Mouse (Mus musculus) midbrain, embryonic 16.5 days (tissue): ENCODE measurements around the gene Btbd17. TPM values are rescaled to one million over a fixed set of nuclear protein-coding genes. Genes with fewer than 3 reads are reported as not detected.

Experiments used
- ATAC-seq: fragments of 200-750 bp; cut with Nextera tagmentation; 2 replicates; pipeline ENCODE4 v1.8.0; 2017; ENCODE audit warnings: moderate TSS enrichment
- H3K27ac ChIP-seq: fragments of 300-500 bp; sonication (generic); 2 replicates; pipeline ENCODE4 v1.5.1; 2014; ENCODE audit warnings: mild to moderate bottlenecking, low read length, mixed read lengths
- H3K27me3 ChIP-seq: fragments of 300-500 bp; sonication (generic); 2 replicates; pipeline ENCODE4 v1.6.1; 2014; ENCODE audit warnings: low read depth, low read length, mixed read lengths; ENCODE audit not compliant: control insufficient read depth, insufficient read depth
- H3K36me3 ChIP-seq: fragments of 300-500 bp; sonication (generic); 2 replicates; pipeline ENCODE4 v1.6.1; 2014; ENCODE audit warnings: mild to moderate bottlenecking, low read length, moderate library complexity, mixed read lengths; ENCODE audit not compliant: control insufficient read depth, insufficient read depth
- H3K4me1 ChIP-seq: fragments of 300-500 bp; sonication (generic); 2 replicates; pipeline ENCODE4 v1.6.1; 2014; ENCODE audit warnings: mild to moderate bottlenecking, low read length, mixed read lengths; ENCODE audit not compliant: control insufficient read depth, insufficient read depth
- H3K4me2 ChIP-seq: fragments of 300-500 bp; sonication (generic); 2 replicates; pipeline ENCODE4 v1.6.1; 2014; ENCODE audit warnings: mild to moderate bottlenecking, low read length, mixed read lengths
- H3K4me3 ChIP-seq: fragments of 300-500 bp; sonication (generic); 2 replicates; pipeline ENCODE4 v1.5.1; 2014; ENCODE audit warnings: low read depth, mild to moderate bottlenecking, low read length, moderate library complexity, mixed read lengths
- H3K9ac ChIP-seq: fragments of 300-500 bp; sonication (generic); 2 replicates; pipeline ENCODE4 v1.6.1; 2014; ENCODE audit warnings: low read depth, low read length, mixed read lengths
- H3K9me3 ChIP-seq: fragments of 300-500 bp; sonication (generic); replicated peaks from 2 replicates; pipeline ENCODE4 v1.6.1; 2014; ENCODE audit warnings: mild to moderate bottlenecking, low read length, mixed read lengths; ENCODE audit not compliant: control insufficient read depth, poor library complexity, severe bottlenecking
- WGBS: fragments of 180-500 bp; shearing (Covaris S2); extraction: QIAGEN DNeasy Blood & Tissue Kit; methylation state at CpG from one replicate; pipeline ENCODE4 v1.1.7; 2014; 5-methylcytosine and 5-hydroxymethylcytosine counted together
- polyA plus RNA-seq: library from polyadenylated mRNA; unstranded; fragments of >200 nt; fragmentation: Nextera tagmentation; extraction: Ambion mirVana; gene quantifications from 2 replicates; pipeline ENCODE4 v1.2.1, GENCODE M21; 2015

Btbd17 gene
- polyA plus RNA-seq, 1 experiment from 2014 or later, result 20.6 TPM

DNA sequence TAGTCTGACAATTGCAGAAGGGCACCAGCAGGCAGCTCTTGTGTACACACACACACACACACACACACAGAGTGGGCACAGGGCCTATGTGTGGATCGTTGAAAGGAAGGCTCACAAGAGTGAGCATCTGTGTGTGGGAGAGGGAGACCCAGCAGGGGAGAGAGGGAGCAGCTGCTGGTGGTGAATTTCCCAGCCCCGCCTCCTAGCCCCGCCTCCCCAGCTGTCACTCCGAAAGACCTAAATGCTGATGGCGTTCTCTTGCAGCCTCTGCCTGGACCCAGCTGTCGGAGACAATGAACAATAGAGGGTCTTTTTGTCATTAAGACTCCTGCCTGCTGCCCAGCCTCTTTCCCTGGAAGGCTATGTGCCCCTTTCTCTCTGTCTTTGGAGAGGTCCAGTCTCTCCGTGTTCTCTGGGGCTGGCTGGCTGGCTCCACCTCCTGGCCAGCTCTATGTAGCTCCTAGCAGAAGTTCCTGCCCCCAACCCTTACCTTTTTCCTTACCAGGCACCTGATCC is 456 bp downstream of the Btbd17 start:
- Histone ChIP-seq H3K27me3 (no peaks in the 10 kb centered on the region), H3K9ac (peak overlapping the region; percentile 65), H3K4me1 (peaks cover 41% of the 10 kb centered on the region), H3K4me2 (peak overlapping the region; percentile 92), H3K9me3 (no peaks in the 10 kb centered on the region), H3K27ac (peak overlapping the region; percentile 91), H3K36me3 (no peaks in the 10 kb centered on the region), H3K4me3 (peak overlapping the region; percentile 39)
- ATAC-seq, result peak; percentile 78
- WGBS, result 0% methylated on average over 7 of the region's 7 CpGs

DNA sequence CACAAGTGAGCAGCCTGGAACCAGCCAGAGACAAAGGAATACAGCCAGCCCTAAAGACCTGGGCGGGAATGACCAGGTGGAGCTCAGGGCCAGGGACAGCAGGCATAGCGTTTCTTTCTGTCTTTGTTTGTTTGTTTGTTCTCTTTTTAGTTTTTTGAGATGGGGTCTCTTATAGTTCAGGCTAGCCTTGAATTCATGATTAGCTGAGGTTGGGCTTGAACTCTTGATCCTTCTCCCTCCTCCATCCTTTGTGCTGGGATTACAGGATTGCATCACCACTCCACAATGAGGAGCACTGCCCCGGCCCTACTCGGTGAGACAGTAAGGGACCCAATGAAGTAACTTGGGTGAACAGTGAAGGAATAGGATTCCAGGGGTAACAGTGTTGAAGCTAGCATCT is 1.1 kb downstream of the Btbd17 start:
- Histone ChIP-seq H3K27ac (peak overlapping the region; percentile 91), H3K36me3 (no peaks in the 10 kb centered on the region), H3K9me3 (no peaks in the 10 kb centered on the region), H3K27me3 (no peaks in the 10 kb centered on the region; the same call in 1 of the 2 replicates), H3K4me3 (peak overlapping the region; percentile 39), H3K9ac (peak overlapping the region; percentile 65; the same call in 1 of the 2 replicates), H3K4me2 (peak overlapping the region; percentile 92), H3K4me1 (peaks cover 41% of the 10 kb centered on the region)
- peak; percentile 4; the same call in 1 of the 2 replicates for ATAC-seq
- 16% methylated on average over 4 of the region's 4 CpGs for WGBS

DNA sequence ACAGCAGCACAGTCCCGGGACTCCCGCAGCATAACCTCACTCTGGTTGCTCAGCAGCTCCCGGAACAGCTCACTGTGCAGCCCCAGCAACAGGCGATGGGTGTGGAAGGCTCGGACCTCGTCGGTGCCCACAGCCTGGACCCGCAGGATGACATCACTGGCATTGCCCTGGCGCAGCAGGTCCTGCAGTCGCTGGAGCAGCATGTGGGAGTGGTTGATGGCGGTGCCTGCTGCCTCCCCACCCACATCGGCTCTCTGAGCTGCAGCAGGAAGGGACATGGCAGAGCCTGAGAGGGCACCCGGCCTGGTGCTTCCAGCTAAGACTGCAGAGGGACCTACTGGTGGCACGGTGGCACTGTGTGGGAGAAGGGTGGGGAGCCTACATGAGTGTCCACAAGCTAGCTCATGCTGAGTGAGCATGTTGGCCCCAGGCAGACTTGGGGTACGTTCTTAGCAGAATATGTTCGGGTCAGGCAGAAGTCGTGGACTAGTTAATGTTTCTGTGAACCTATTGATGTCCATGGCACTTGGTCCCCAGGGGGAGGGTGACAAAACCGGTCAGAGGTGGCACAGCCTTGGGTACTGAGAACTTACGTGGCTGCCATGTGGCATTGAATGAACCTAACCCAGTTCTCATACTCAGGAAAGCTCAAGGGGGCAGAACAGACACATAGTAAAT is 1.7 kb downstream of the Btbd17 start:
- no peaks in the 10 kb centered on the region for H3K9me3 ChIP-seq
- H3K4me1 ChIP-seq, result peaks cover 43% of the 10 kb centered on the region
- ATAC-seq, result no peak
- peak overlapping the region; percentile 31 for H3K9ac ChIP-seq
- peak overlapping the region; percentile 53; the same call in 1 of the 2 replicates for H3K27ac ChIP-seq
- no peaks in the 10 kb centered on the region for H3K36me3 ChIP-seq
- peak overlapping the region; percentile 4; the same call in 1 of the 2 replicates for H3K4me3 ChIP-seq
- H3K27me3 ChIP-seq, result no peaks in the 10 kb centered on the region; the same call in 1 of the 2 replicates
- 50% methylated on average over 19 of the region's 19 CpGs for WGBS
- H3K4me2 ChIP-seq, result peak overlapping the region; percentile 92

DNA sequence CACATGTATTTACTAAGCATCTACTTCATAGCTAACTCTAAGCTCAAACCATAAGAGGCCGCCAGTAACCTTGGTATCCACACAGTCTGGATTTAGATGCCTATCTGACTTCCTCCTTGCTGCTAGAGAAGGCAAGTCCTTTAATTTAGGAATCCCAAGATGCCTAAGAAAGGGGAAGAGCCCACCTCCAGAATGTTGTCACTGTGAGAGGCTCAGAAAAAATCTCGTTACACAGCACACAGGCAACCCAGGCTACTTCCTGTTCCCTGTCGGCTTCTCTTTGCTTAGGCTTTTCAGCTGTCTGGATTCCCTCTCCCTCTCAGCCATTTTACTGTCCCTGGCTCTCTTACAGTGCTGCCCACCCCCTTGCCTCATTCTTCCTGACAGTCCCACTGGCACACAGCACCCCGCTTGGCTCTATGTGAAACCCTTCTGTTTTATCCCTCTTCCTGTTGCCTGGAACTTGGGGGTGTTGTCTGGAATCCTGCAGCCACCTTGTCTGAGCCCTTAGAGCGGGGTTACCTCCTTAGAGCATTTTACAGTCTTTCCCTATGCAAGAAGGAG is 2.7 kb downstream of the Btbd17 start:
- Histone ChIP-seq H3K4me1 (peaks cover 47% of the 10 kb centered on the region), H3K4me3 (no peak overlapping the region)

DNA sequence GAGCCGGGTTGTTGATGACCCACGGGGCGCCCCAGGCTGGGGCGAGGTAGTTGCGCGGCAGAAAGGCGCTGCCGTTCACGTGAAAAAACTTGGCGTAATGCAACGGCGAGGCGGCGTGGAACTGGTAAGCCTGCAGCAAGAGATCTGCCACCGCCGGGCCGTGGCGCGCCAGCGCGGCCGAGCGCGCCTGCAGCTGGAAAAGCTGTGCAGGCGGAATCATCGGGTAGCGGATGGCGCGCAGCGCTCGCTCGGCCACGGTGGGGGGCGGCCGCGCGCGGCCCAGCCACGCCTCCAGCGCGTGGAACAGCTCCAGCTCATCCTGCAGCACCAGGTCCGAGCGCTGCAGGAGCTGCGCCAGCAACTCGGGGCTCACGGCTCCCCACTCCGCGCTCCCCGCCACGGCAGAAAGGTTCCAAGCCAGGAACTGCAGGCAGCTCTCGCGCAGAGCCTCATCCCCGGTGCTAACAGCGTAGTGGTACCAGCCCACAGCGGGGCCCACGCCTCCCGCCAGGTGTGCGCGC is 3.8 kb downstream of the Btbd17 start:
- Histone ChIP-seq H3K27ac (peak overlapping the region; percentile 86), H3K4me1 (peaks cover 47% of the 10 kb centered on the region), H3K4me3 (peak overlapping the region; percentile 53), H3K9me3 (no peaks in the 10 kb centered on the region), H3K4me2 (peak overlapping the region; percentile 92), H3K36me3 (no peaks in the 10 kb centered on the region), H3K27me3 (no peaks in the 10 kb centered on the region; the same call in 1 of the 2 replicates), H3K9ac (peak overlapping the region; percentile 79)
- 1% methylated on average over 59 of the region's 59 CpGs for WGBS
- peak; percentile 27; the same call in 1 of the 2 replicates for ATAC-seq

More for the DNA sequence above, 2.7 kb downstream of the Btbd17 start:
- H3K27ac ChIP-seq, result peak overlapping the region; percentile 29
- H3K27me3 ChIP-seq, result no peaks in the 10 kb centered on the region; the same call in 1 of the 2 replicates
- H3K9me3 ChIP-seq, result no peaks in the 10 kb centered on the region
- 45% methylated on average over 5 of the region's 5 CpGs for WGBS
- H3K36me3 ChIP-seq, result no peaks in the 10 kb centered on the region
- H3K4me2 ChIP-seq, result peak overlapping the region; percentile 92
- H3K9ac ChIP-seq, result no peak overlapping the region
- ATAC-seq, result no peak

DNA sequence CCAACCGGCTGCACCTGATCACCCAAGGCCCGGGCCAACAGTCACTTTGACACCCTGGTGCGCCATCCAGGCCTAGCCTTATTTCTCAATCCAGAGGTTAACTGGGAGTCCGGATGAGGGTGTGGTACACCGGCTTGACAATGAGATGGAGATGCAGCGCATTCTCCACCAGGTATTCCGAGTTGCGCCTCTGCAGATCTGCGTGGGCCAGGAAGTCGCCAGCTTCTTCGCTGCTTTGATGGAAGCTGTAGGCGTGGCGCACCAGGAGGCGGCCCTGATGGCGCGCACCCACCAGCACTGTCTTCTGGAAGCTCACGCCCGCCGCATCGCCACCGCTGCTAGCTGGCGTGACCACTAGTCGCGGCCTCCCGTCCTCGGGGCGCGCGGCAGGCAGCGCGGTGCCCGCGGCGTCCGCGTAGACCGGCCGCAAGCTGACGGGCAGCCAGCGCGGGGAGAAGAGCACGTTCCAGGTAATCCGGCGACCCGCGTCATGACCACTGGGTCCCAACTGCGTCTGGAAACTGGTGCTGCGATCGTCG is 4.3 kb downstream of the Btbd17 start:
- peak overlapping the region; percentile 86 for H3K27ac ChIP-seq
- H3K4me1 ChIP-seq, result peaks cover 49% of the 10 kb centered on the region
- H3K9ac ChIP-seq, result peak overlapping the region; percentile 79
- peak overlapping the region; percentile 92 for H3K4me2 ChIP-seq
- H3K27me3 ChIP-seq, result no peaks in the 10 kb centered on the region; the same call in 1 of the 2 replicates
- H3K9me3 ChIP-seq, result no peaks in the 10 kb centered on the region
- 4% methylated on average over 50 of the region's 50 CpGs for WGBS
- no peaks in the 10 kb centered on the region for H3K36me3 ChIP-seq
- ATAC-seq, result no peak
- peak overlapping the region; percentile 53 for H3K4me3 ChIP-seq

DNA sequence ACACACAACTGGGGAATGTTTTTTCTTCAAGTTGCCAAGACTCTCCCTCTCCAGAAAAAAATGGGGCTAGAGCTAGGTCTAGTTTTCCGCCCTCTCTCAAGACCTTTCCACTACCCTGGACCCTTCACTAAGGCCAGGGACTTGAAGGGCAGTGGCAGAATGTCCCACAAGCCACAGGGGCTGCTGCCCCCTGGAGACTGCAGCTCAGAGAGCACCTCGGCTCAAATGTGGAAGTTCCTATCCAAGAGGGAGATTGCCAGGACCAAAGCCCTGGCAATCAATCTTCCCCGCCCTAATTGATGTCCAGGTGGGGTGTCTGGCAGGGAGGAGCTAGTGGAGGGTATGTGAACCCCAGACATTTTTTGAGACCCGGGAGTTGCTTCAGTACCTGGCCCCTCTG is 4.9 kb downstream of the Btbd17 start:
- ATAC-seq, result no peak
- Histone ChIP-seq H3K27ac (no peak overlapping the region; the same call in 1 of the 2 replicates), H3K4me2 (peak overlapping the region; percentile 92), H3K4me3 (peak overlapping the region; percentile 53), H3K9ac (peak overlapping the region; percentile 79; the same call in 1 of the 2 replicates), H3K36me3 (no peaks in the 10 kb centered on the region), H3K4me1 (peaks cover 43% of the 10 kb centered on the region), H3K27me3 (no peaks in the 10 kb centered on the region; the same call in 1 of the 2 replicates), H3K9me3 (no peaks in the 10 kb centered on the region)
- WGBS, result 48% methylated on average over 4 of the region's 4 CpGs

DNA sequence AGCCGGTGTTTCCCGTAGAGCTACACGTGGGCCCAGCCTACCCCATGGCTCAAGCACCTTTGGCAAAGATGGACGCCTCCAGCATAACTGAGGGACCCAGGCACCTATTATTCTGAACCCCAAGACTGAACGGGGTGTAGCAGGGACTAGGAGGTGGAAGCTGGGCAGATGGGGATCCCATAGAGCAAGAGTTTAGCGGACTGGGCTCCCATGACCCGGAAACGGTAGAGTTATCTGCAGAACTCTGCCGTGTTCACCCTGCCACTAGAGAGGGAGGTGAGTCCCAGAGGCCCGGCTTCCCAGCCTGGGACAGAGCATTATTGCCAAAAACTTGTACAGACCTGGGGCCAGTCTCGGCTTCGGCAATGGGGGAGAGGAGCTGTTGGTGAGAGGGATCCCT is 5.6 kb downstream of the Btbd17 start:
- H3K9me3 ChIP-seq, result no peaks in the 10 kb centered on the region
- H3K36me3 ChIP-seq, result no peaks in the 10 kb centered on the region
- ATAC-seq, result no peak
- H3K27ac ChIP-seq, result no peak overlapping the region
- H3K4me1 ChIP-seq, result peaks cover 38% of the 10 kb centered on the region
- peaks cover 4% of the 10 kb centered on the region for H3K27me3 ChIP-seq
- H3K4me3 ChIP-seq, result no peak overlapping the region
- 82% methylated on average over 12 of the region's 12 CpGs for WGBS
- no peak overlapping the region for H3K9ac ChIP-seq
- H3K4me2 ChIP-seq, result no peak overlapping the region
